In the genomic region with DNA sequence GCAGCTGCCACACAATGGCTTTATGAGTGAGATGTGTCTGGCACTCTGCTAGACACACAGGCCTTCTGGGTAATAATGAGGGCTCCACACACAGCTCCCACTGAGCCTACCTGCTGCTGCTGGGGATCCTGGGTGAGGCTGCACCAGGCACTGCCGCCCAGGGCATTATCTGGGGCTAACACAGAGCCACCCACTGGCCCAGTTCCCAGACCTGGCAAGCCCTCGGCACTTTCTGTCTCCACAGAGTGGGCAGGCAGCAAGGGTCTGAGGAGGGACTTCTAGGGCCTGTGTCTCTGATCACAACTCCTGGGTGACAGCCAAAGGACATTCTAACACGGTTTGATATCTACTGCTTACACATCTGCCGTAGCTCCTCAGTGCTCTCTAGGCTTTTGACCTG, we compare ENCODE assay signal across 9 mouse cellular contexts. TPM values are rescaled to one million over a fixed set of nuclear protein-coding genes. Genes with fewer than 3 reads are reported as not detected.
DNase-seq lines count a peak whose midpoint lies in the region; ATAC-seq and TF ChIP-seq lines count a peak whose summit lies in the region.
"Had no signal": no experiment of that assay in that cellular context is flagged by ENCODE, and none has a peak within 500 bp of the region (broad histone marks: within the 10 kb centered on the region; RNA-seq: fewer than 3 reads in every experiment).

No protein-coding gene starts in this region.

- H3K27ac ChIP-seq in liver, embryonic 15.5 days (replicated peaks), result peak overlapping the region; percentile 65
- H3K27ac ChIP-seq in liver, embryonic 12.5 days, result no peak overlapping the region
- peak overlapping the region; percentile 81 for H3K27ac ChIP-seq in hindbrain, embryonic 15.5 days (replicated peaks)
- H3K27ac ChIP-seq in kidney, adult 2 months (ENCODE audit: insufficient read depth, low read depth, low read length), result no peak overlapping the region
- H3K27ac ChIP-seq: gastrocnemius, adult 2 months had no signal

- H3K4me3 ChIP-seq in liver, embryonic 15.5 days (replicated peaks), result no peak overlapping the region
- no peak overlapping the region for H3K4me3 ChIP-seq in liver, embryonic 12.5 days
- H3K4me3 ChIP-seq in hindbrain, embryonic 15.5 days, result no peak overlapping the region
- H3K4me3 ChIP-seq in kidney, adult 2 months (ENCODE audit: insufficient read depth, low read depth, low read length), result no peak overlapping the region
- H3K4me3 ChIP-seq: gastrocnemius, adult 2 months had no signal

- H3K9me3 ChIP-seq in liver, embryonic 15.5 days (replicated peaks), result no peaks in the 10 kb centered on the region
- no peaks in the 10 kb centered on the region for H3K9me3 ChIP-seq in liver, embryonic 12.5 days (replicated peaks)
- no peaks in the 10 kb centered on the region for H3K9me3 ChIP-seq in hindbrain, embryonic 15.5 days

- DNase-seq in retina, postnatal 7 days (ENCODE audit: low read depth, low spot score), result peak; percentile 23
- no peak for DNase-seq in kidney, adult 2 months
- DNase-seq in kidney, postnatal 4 days, result no peak
- DNase-seq in thymus, postnatal 0 days (ENCODE audit: low spot score), result no peak
- DNase-seq: gastrocnemius, adult 2 months had no signal

- ATAC-seq in liver, embryonic 15.5 days (ENCODE audit: insufficient read depth), result peak; percentile 43
- ATAC-seq in liver, embryonic 12.5 days, result no peak
- ATAC-seq in common myeloid progenitor, adult 5-6 weeks (replicated peaks; ENCODE audit: low read depth, poor library complexity, severe bottlenecking), result peak; percentile 46
- ATAC-seq in hindbrain, embryonic 15.5 days (ENCODE audit: low FRiP score, low read depth), result peak; percentile 25; the same call in 1 of the 2 replicates

- peak overlapping the region; percentile 17 for H3K4me2 ChIP-seq in liver, embryonic 15.5 days
- no peak overlapping the region for H3K4me2 ChIP-seq in liver, embryonic 12.5 days
- 0 out of 2 replicates have a peak overlapping the region, but pooled peaks have one; percentile 43 for H3K4me2 ChIP-seq in hindbrain, embryonic 15.5 days

- WGBS in liver, embryonic 15.5 days (ENCODE audit: insufficient replicate concordance), result 34% methylated on average over 4 of the region's 4 CpGs
- 51% methylated on average over 4 of the region's 4 CpGs for WGBS in liver, embryonic 12.5 days (ENCODE audit: insufficient replicate concordance)
- 28% methylated on average over 4 of the region's 4 CpGs for WGBS in hindbrain, embryonic 15.5 days
- 72% methylated on average over 4 of the region's 4 CpGs for WGBS in kidney, adult 2 months

- peaks cover 52% of the 10 kb centered on the region for H3K4me1 ChIP-seq in liver, embryonic 15.5 days (replicated peaks)
- peaks cover 31% of the 10 kb centered on the region for H3K4me1 ChIP-seq in liver, embryonic 12.5 days
- H3K4me1 ChIP-seq in hindbrain, embryonic 15.5 days (replicated peaks), result peaks cover 59% of the 10 kb centered on the region
- H3K4me1 ChIP-seq in kidney, adult 2 months (ENCODE audit: control insufficient read depth, insufficient read depth, low read length), result no peaks in the 10 kb centered on the region

- peaks cover 39% of the 10 kb centered on the region for H3K36me3 ChIP-seq in liver, embryonic 15.5 days (replicated peaks)
- peaks cover 16% of the 10 kb centered on the region for H3K36me3 ChIP-seq in liver, embryonic 12.5 days
- H3K36me3 ChIP-seq in hindbrain, embryonic 15.5 days, result peaks cover 22% of the 10 kb centered on the region
- no peaks in the 10 kb centered on the region for H3K36me3 ChIP-seq in kidney, adult 2 months (ENCODE audit: control insufficient read depth, insufficient read depth, low read length)

- H3K9ac ChIP-seq in liver, embryonic 15.5 days, result peak overlapping the region; percentile 15; the same call in 1 of the 2 replicates
- no peak overlapping the region for H3K9ac ChIP-seq in liver, embryonic 12.5 days
- no peak overlapping the region for H3K9ac ChIP-seq in hindbrain, embryonic 15.5 days

- no peak for TF ChIP-seq CTCF in kidney, adult 2 months (conservative IDR thresholded peaks at IDR 0.05; ENCODE audit: insufficient read depth, insufficient read length, low read depth, low read length)

- H3K27me3 ChIP-seq in liver, embryonic 15.5 days, result no peaks in the 10 kb centered on the region
- peaks cover 29% of the 10 kb centered on the region for H3K27me3 ChIP-seq in liver, embryonic 12.5 days (replicated peaks)
- H3K27me3 ChIP-seq in hindbrain, embryonic 15.5 days, result no peaks in the 10 kb centered on the region
- H3K27me3 ChIP-seq in kidney, adult 2 months (replicated peaks; ENCODE audit: control insufficient read depth, insufficient read depth, low read length), result no peaks in the 10 kb centered on the region

- TF ChIP-seq POLR2A in kidney, adult 2 months (IDR thresholded peaks at IDR 0.05; ENCODE audit: low read depth, low read length), result no peak

RNA-seq across cellular contexts. Expression of gene Fcho1, which starts 6.3 kb away (rescaled TPM):
- 23.0 and 25.0 TPM in 2 replicates for polyA plus RNA-seq in liver, embryonic 15.5 days (2015; fragmentation: Nextera tagmentation; extraction: Ambion mirVana)
- polyA plus RNA-seq in liver, embryonic 12.5 days (2016; fragmentation: Nextera tagmentation; extraction: Ambion mirVana), result 19.5 and 20.6 TPM in 2 replicates
- total RNA-seq in common myeloid progenitor, adult 5-6 weeks (2017), result 64.3 and 91.5 TPM in 2 replicates
- 77.2 and 93.0 TPM in 2 replicates for polyA plus RNA-seq in hindbrain, embryonic 15.5 days (2015; fragmentation: Nextera tagmentation; extraction: Ambion mirVana)
- 4.2 and 9.5 TPM in 2 replicates for polyA plus RNA-seq in kidney, adult 2 months (2012; rRNA removed)
- 123 and 127 TPM in 2 replicates for polyA plus RNA-seq in thymus, postnatal 0 days (2015; fragmentation: Nextera tagmentation; extraction: Ambion mirVana)
- total RNA-seq: gastrocnemius, adult 2 months had no signal

RNA-seq across cellular contexts. Expression of gene B3gnt3, which starts 17.6 kb away (rescaled TPM):
- polyA plus RNA-seq in liver, embryonic 15.5 days (2015; fragmentation: Nextera tagmentation; extraction: Ambion mirVana), result 4.1 and 5.2 TPM in 2 replicates
- 3.6 and 4.2 TPM in 2 replicates for polyA plus RNA-seq in liver, embryonic 12.5 days (2016; fragmentation: Nextera tagmentation; extraction: Ambion mirVana)
- total RNA-seq in common myeloid progenitor, adult 5-6 weeks (2017), result 0.23 TPM in 1 of 2 replicates, not detected in the other
- polyA plus RNA-seq in hindbrain, embryonic 15.5 days (2015; fragmentation: Nextera tagmentation; extraction: Ambion mirVana), result 0.45 and 0.52 TPM in 2 replicates
- 5.5 and 5.9 TPM in 2 replicates for polyA plus RNA-seq in kidney, adult 2 months (2012; rRNA removed)
- 2.1 and 2.7 TPM in 2 replicates for polyA plus RNA-seq in thymus, postnatal 0 days (2015; fragmentation: Nextera tagmentation; extraction: Ambion mirVana)

RNA-seq across cellular contexts. Expression of gene Insl3, which starts 30.2 kb away (rescaled TPM):
- 2.2 and 3.0 TPM in 2 replicates for polyA plus RNA-seq in liver, embryonic 15.5 days (2015; fragmentation: Nextera tagmentation; extraction: Ambion mirVana)
- 1.5 and 2.1 TPM in 2 replicates for polyA plus RNA-seq in liver, embryonic 12.5 days (2016; fragmentation: Nextera tagmentation; extraction: Ambion mirVana)
- 3.4 and 3.5 TPM in 2 replicates for total RNA-seq in common myeloid progenitor, adult 5-6 weeks (2017)
- polyA plus RNA-seq in hindbrain, embryonic 15.5 days (2015; fragmentation: Nextera tagmentation; extraction: Ambion mirVana), result 0.47 and 1.5 TPM in 2 replicates
- polyA plus RNA-seq in kidney, adult 2 months (2012; rRNA removed), result 14.5 and 17.8 TPM in 2 replicates
- 3.7 and 6.7 TPM in 2 replicates for polyA plus RNA-seq in thymus, postnatal 0 days (2015; fragmentation: Nextera tagmentation; extraction: Ambion mirVana)

RNA-seq across cellular contexts. Expression of gene Jak3, which starts 43.1 kb away (rescaled TPM):
- 6.4 and 6.9 TPM in 2 replicates for polyA plus RNA-seq in liver, embryonic 15.5 days (2015; fragmentation: Nextera tagmentation; extraction: Ambion mirVana)
- polyA plus RNA-seq in liver, embryonic 12.5 days (2016; fragmentation: Nextera tagmentation; extraction: Ambion mirVana), result 9.2 and 10.4 TPM in 2 replicates
- 9.4 and 14.1 TPM in 2 replicates for total RNA-seq in common myeloid progenitor, adult 5-6 weeks (2017)
- 6.1 and 7.0 TPM in 2 replicates for polyA plus RNA-seq in hindbrain, embryonic 15.5 days (2015; fragmentation: Nextera tagmentation; extraction: Ambion mirVana)
- 15.1 and 16.5 TPM in 2 replicates for polyA plus RNA-seq in kidney, adult 2 months (2012; rRNA removed)
- 17.0 and 20.3 TPM in 2 replicates for polyA plus RNA-seq in thymus, postnatal 0 days (2015; fragmentation: Nextera tagmentation; extraction: Ambion mirVana)

RNA-seq across cellular contexts. Expression of gene Unc13a, which starts 47.7 kb away (rescaled TPM):
- 0.16 and 0.20 TPM in 2 replicates for polyA plus RNA-seq in liver, embryonic 15.5 days (2015; fragmentation: Nextera tagmentation; extraction: Ambion mirVana)
- 0.22 and 0.31 TPM in 2 replicates for polyA plus RNA-seq in liver, embryonic 12.5 days (2016; fragmentation: Nextera tagmentation; extraction: Ambion mirVana)
- 0.46 and 11.3 TPM in 2 replicates for total RNA-seq in common myeloid progenitor, adult 5-6 weeks (2017)
- 20.8 and 24.7 TPM in 2 replicates for polyA plus RNA-seq in hindbrain, embryonic 15.5 days (2015; fragmentation: Nextera tagmentation; extraction: Ambion mirVana)
- 1.3 and 2.1 TPM in 2 replicates for polyA plus RNA-seq in kidney, adult 2 months (2012; rRNA removed)
- 0.58 and 0.68 TPM in 2 replicates for polyA plus RNA-seq in thymus, postnatal 0 days (2015; fragmentation: Nextera tagmentation; extraction: Ambion mirVana)
- total RNA-seq: gastrocnemius, adult 2 months had no signal

Comparison
In these comparisons a context has a peak if more than half of its experiments do, and no peak if none do; other contexts are left out.
1. H3K27ac ChIP-seq: peak in liver, embryonic 15.5 days (single experiment) and hindbrain, embryonic 15.5 days (single experiment); none in liver, embryonic 12.5 days (single experiment) and kidney, adult 2 months (single experiment).